Mouse (Mus musculus): ENCODE data around the gene Rbm19.

DNA sequence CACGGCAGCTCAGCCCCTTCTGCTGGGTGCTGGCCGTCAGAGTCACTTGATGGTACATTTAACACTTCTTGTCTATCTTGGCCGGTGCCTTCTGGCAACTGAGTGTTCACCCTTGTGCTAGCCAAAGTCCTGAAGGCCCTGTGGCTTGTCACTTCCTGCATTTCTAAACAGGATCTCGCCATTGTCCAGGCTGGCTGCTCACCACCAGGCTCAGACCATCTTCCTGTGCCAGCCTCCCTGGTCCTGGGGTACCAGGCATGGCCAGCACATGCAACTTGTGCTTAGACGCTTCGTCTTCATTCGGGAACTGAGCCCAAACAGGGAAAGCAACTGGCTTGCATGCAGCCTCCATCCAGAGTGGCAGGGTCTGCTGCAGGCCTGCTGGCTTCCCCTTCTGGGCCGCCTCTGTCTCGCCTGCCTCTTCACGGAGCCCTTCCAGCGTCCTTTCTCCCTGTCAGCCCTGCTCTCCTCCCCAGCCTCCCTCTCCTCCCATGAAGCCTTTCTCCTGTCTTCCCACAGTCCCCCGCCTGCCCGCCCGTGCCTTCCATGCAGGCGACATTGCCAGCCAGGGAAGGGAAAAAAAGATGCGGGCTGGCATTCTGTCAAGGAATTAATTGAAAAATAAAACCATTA, 78.2 kb downstream of the Rbm19 start:
- TF ChIP-seq EP300 (optimal IDR thresholded peaks at IDR 0.05) = no peak
- TF ChIP-seq CTCF (IDR thresholded peaks at IDR 0.05; ENCODE audit: low read depth) = no peak

Data from stomach, postnatal 0 days (tissue).